Mouse (Mus musculus): ENCODE measurements around the gene Mettl8.

GRCm38 (mm10) chr2:70929714-70930113 is 125.7 kb downstream of the Mettl8 start:
- TF ChIP-seq POLR2A (IDR thresholded peaks at IDR 0.05; ENCODE audit: insufficient read depth, low read length) (no peak), CTCF (IDR thresholded peaks at IDR 0.05; ENCODE audit: low read depth, low read length) (no peak), EP300 (IDR thresholded peaks at IDR 0.05; ENCODE audit: insufficient read depth, low read depth, low read length) (no peak)

All from ES-Bruce4 (cell line).